Mouse (Mus musculus): Measurements from ENCODE around the gene Rubcn. TPM values are rescaled to one million over a fixed set of nuclear protein-coding genes. Genes with fewer than 3 reads are reported as not detected.
A peak's percentile ranks its signal among the peaks of the same experiment; 100 is the strongest.
"Not testable (repeated sequence)": the region's sequence is repeated elsewhere in the genome, so short reads cannot be mapped to it uniquely, and the experiment has no call there.

Rubcn gene
- polyA plus RNA-seq, 1 experiment from 2014 or later, result 12.4 TPM

DNA sequence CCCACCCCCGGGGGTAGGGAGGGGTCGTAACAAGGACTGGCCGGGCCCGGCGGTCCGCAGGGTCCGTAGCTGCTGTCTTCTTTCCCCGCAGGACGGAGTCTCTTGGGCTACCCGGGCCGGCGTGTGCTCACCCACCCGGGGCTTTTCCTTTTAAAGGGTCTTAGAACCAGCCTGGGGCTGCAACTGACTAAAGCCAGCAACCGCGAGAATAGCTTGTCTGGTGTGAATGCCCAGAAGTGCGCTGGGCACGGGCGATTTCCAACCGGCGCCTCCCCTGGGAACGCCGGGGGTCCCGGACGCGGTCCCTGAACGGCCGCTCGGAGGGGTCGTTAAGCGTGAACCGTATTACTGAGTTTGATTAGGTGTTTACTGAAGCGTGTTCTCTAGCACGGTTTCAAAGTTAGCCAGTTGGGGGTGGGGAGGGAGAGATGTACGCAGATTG, 612 bp upstream of the Rubcn start:
- WGBS, result under 1% methylated on average over 34 of the region's 34 CpGs
- H3K27me3 ChIP-seq (ENCODE audit: control insufficient read depth, insufficient read depth, low read length), result no peaks in the 10 kb centered on the region
- H3K4me2 ChIP-seq (ENCODE audit: low read depth, severe bottlenecking), result peak overlapping the region; percentile 81
- no peaks in the 10 kb centered on the region for H3K9me3 ChIP-seq (ENCODE audit: control insufficient read depth, low read length)
- no peaks in the 10 kb centered on the region for H3K36me3 ChIP-seq (ENCODE audit: control insufficient read depth, insufficient read depth, low read length)
- DNase-seq (ENCODE audit: low spot score), result peak; percentile 53
- peak; percentile 42; the same call in 1 of the 2 replicates for ATAC-seq (ENCODE audit: insufficient number of reproducible peaks, low FRiP score, low TSS enrichment, low read depth)
- peak overlapping the region; percentile 82 for H3K9ac ChIP-seq (ENCODE audit: low read length)
- H3K4me1 ChIP-seq (ENCODE audit: control insufficient read depth, insufficient read depth, low read length), result peaks cover 4% of the 10 kb centered on the region; the same call in 1 of the 2 replicates
- H3K4me3 ChIP-seq (ENCODE audit: low read depth, low read length), result peak overlapping the region; percentile 96
- H3K27ac ChIP-seq (replicated peaks; ENCODE audit: low read depth, low read length), result no peak overlapping the region; the same call in 1 of the 2 replicates

DNA sequence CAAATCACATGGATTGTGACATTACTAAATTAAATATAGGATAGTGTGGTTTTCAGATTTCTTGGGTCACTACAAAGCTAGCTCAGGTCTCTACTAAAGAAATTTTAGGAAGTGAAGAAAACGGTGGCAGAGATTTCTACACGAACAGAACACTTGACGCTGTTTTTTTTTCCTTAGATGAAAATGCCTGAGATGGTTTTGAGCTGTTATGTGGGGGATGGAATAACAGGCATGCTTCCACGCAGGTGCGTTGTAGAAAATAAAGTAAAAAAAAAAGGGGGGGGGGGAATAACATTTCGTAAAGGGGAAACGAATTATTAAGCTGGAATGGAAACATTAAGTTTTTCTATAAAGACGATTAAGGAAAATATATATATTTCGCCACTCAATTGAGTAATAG, 735 bp downstream of the Rubcn start:
- no peaks in the 10 kb centered on the region for H3K9me3 ChIP-seq (ENCODE audit: control insufficient read depth, low read length)
- H3K4me3 ChIP-seq (ENCODE audit: low read depth, low read length), result peak overlapping the region; percentile 96
- DNase-seq (ENCODE audit: low spot score) (no peak), ATAC-seq (ENCODE audit: insufficient number of reproducible peaks, low FRiP score, low TSS enrichment, low read depth) (no peak)
- peak overlapping the region; percentile 81 for H3K4me2 ChIP-seq (ENCODE audit: low read depth, severe bottlenecking)
- H3K36me3 ChIP-seq (ENCODE audit: control insufficient read depth, insufficient read depth, low read length), result no peaks in the 10 kb centered on the region
- H3K27me3 ChIP-seq (ENCODE audit: control insufficient read depth, insufficient read depth, low read length), result no peaks in the 10 kb centered on the region
- H3K9ac ChIP-seq (ENCODE audit: low read length), result no peak overlapping the region
- H3K4me1 ChIP-seq (ENCODE audit: control insufficient read depth, insufficient read depth, low read length), result peaks cover 4% of the 10 kb centered on the region; the same call in 1 of the 2 replicates
- 31% methylated on average over 9 of the region's 9 CpGs for WGBS
- H3K27ac ChIP-seq (replicated peaks; ENCODE audit: low read depth, low read length), result no peak overlapping the region

DNA sequence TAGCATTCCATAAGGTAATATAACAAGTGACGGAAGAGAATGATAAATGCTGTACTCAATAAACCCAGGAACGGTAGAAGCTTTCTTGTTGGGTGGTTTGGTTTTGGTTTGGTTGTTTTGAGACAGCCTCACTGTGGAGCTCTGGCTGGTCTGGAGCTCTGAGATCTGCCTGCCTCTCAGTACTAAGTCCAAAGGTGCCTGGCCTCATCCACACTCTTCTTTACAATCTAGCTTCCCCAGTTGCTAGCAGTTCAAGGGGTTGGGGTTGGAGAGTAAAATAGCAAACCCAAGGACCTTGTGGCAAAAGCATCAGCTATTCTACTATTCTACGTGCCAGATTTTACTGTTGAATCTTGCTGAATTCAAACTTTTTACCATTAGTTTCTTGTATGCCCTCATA, 1.7 kb downstream of the Rubcn start:
- no peak overlapping the region for H3K4me3 ChIP-seq (ENCODE audit: low read depth, low read length)
- H3K27ac ChIP-seq (replicated peaks; ENCODE audit: low read depth, low read length), result no peak overlapping the region
- H3K36me3 ChIP-seq (ENCODE audit: control insufficient read depth, insufficient read depth, low read length), result no peaks in the 10 kb centered on the region
- no peak overlapping the region for H3K9ac ChIP-seq (ENCODE audit: low read length)
- WGBS, result 94% methylated on average over 3 of the region's 3 CpGs
- H3K4me2 ChIP-seq (ENCODE audit: low read depth, severe bottlenecking), result no peak overlapping the region
- H3K27me3 ChIP-seq (ENCODE audit: control insufficient read depth, insufficient read depth, low read length), result no peaks in the 10 kb centered on the region
- no peaks in the 10 kb centered on the region for H3K9me3 ChIP-seq (ENCODE audit: control insufficient read depth, low read length)
- ATAC-seq (ENCODE audit: insufficient number of reproducible peaks, low FRiP score, low TSS enrichment, low read depth), result no peak
- peaks cover 4% of the 10 kb centered on the region; the same call in 1 of the 2 replicates for H3K4me1 ChIP-seq (ENCODE audit: control insufficient read depth, insufficient read depth, low read length)
- DNase-seq (ENCODE audit: low spot score), result no peak

DNA sequence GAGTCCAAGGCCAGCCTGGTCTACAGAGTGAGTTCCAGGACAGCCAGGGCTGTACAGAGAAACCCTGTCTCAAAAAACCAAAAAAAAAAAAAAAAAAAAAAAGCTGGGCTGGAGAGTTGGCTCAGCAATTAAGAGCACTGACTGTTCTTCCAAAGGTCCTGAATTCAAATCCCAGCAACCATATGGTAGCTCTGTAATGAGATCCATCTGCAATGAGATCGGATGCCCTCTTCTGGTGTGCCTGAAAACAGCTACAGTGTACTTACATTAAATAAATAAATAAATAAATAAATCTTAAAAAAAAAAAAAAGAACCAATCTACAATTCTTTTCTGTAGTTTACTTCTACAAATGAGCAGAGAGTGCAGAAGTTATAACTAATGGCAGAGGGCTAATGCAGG, 2.3 kb downstream of the Rubcn start:
- not testable (repeated sequence) for ATAC-seq (ENCODE audit: insufficient number of reproducible peaks, low FRiP score, low TSS enrichment, low read depth); H3K4me2 ChIP-seq (ENCODE audit: low read depth, severe bottlenecking); H3K9me3 ChIP-seq (ENCODE audit: control insufficient read depth, low read length); H3K27ac ChIP-seq (replicated peaks; ENCODE audit: low read depth, low read length); H3K27me3 ChIP-seq (ENCODE audit: control insufficient read depth, insufficient read depth, low read length); H3K36me3 ChIP-seq (ENCODE audit: control insufficient read depth, insufficient read depth, low read length); H3K4me3 ChIP-seq (ENCODE audit: low read depth, low read length); H3K9ac ChIP-seq (ENCODE audit: low read length); DNase-seq (ENCODE audit: low spot score); H3K4me1 ChIP-seq (ENCODE audit: control insufficient read depth, insufficient read depth, low read length)
- WGBS, result 64% methylated on average over 1 of the region's 1 CpGs

DNA sequence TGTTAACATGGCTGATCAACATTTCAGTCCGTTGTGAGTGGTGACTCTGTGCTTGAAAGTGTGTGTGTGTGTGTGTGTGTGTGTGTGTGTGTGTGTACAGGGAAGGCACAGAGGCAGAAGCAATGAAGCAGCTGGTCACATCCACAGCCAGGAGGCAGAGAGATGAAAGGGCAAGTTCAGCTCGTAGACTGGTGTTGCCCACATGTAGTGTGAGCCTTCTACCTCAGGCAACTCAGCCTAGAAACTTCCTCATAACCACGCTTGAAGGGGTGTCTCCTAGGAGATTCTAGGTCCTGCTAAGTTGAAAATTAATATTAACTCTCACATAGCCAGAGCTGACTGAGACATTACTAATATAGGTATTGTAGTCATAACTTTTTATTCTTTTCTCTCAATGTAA, 4.2 kb downstream of the Rubcn start:
- Histone ChIP-seq H3K4me1 (ENCODE audit: control insufficient read depth, insufficient read depth, low read length) (no peaks in the 10 kb centered on the region), H3K9ac (ENCODE audit: low read length) (no peak overlapping the region), H3K4me3 (ENCODE audit: low read depth, low read length) (no peak overlapping the region), H3K27ac (replicated peaks; ENCODE audit: low read depth, low read length) (no peak overlapping the region), H3K36me3 (ENCODE audit: control insufficient read depth, insufficient read depth, low read length) (no peaks in the 10 kb centered on the region), H3K9me3 (ENCODE audit: control insufficient read depth, low read length) (no peaks in the 10 kb centered on the region), H3K27me3 (ENCODE audit: control insufficient read depth, insufficient read depth, low read length) (no peaks in the 10 kb centered on the region), H3K4me2 (ENCODE audit: low read depth, severe bottlenecking) (no peak overlapping the region)
- no peak for ATAC-seq (ENCODE audit: insufficient number of reproducible peaks, low FRiP score, low TSS enrichment, low read depth)
- 65% methylated on average over 3 of the region's 3 CpGs for WGBS
- no peak for DNase-seq (ENCODE audit: low spot score)

DNA sequence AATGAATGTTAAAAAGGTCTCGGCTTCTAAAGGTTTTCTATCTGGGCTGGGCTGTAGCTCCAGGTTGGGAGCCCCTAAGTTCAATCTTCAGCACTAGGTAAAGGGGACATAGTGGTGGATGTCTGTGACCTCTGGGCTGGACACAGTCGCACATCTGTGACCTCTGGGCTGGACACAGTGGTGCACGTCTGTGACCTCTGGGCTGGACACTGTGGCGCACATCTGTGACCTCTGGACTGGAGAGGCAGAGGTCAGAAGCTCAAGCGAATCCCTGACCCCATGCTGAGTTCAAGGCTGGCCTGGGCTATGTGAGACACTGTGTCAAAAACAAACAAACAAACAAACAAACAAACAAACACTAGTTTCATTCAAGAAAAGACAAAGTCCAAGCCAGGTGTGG, 7.3 kb downstream of the Rubcn start:
- Histone ChIP-seq H3K4me3 (ENCODE audit: low read depth, low read length) (no peak overlapping the region), H3K9ac (ENCODE audit: low read length) (no peak overlapping the region), H3K4me1 (ENCODE audit: control insufficient read depth, insufficient read depth, low read length) (0 out of 2 replicates have a peak, but pooled peaks cover 2% of the 10 kb centered on the region), H3K27ac (replicated peaks; ENCODE audit: low read depth, low read length) (no peak overlapping the region), H3K4me2 (ENCODE audit: low read depth, severe bottlenecking) (no peak overlapping the region), H3K9me3 (ENCODE audit: control insufficient read depth, low read length) (no peaks in the 10 kb centered on the region), H3K27me3 (ENCODE audit: control insufficient read depth, insufficient read depth, low read length) (no peaks in the 10 kb centered on the region), H3K36me3 (ENCODE audit: control insufficient read depth, insufficient read depth, low read length) (no peaks in the 10 kb centered on the region)
- no peak for ATAC-seq (ENCODE audit: insufficient number of reproducible peaks, low FRiP score, low TSS enrichment, low read depth)
- no peak for DNase-seq (ENCODE audit: low spot score)
- 75% methylated on average over 5 of the region's 5 CpGs for WGBS

GRCm38 (mm10) chr16:32867919-32868552, 9.5 kb downstream of the Rubcn start:
- Histone ChIP-seq H3K36me3 (ENCODE audit: control insufficient read depth, insufficient read depth, low read length) (no peaks in the 10 kb centered on the region), H3K9ac (ENCODE audit: low read length) (peak overlapping the region; percentile 76), H3K4me3 (ENCODE audit: low read depth, low read length) (peak overlapping the region; percentile 89), H3K4me1 (ENCODE audit: control insufficient read depth, insufficient read depth, low read length) (0 out of 2 replicates have a peak, but pooled peaks cover 2% of the 10 kb centered on the region), H3K9me3 (ENCODE audit: control insufficient read depth, low read length) (no peaks in the 10 kb centered on the region), H3K27ac (replicated peaks; ENCODE audit: low read depth, low read length) (no peak overlapping the region), H3K4me2 (ENCODE audit: low read depth, severe bottlenecking) (peak overlapping the region; percentile 92), H3K27me3 (ENCODE audit: control insufficient read depth, insufficient read depth, low read length) (no peaks in the 10 kb centered on the region)
- WGBS, result under 1% methylated on average over 35 of the region's 35 CpGs
- DNase-seq (ENCODE audit: low spot score) (peak; percentile 91), ATAC-seq (ENCODE audit: insufficient number of reproducible peaks, low FRiP score, low TSS enrichment, low read depth) (peak; percentile 97)

DNA sequence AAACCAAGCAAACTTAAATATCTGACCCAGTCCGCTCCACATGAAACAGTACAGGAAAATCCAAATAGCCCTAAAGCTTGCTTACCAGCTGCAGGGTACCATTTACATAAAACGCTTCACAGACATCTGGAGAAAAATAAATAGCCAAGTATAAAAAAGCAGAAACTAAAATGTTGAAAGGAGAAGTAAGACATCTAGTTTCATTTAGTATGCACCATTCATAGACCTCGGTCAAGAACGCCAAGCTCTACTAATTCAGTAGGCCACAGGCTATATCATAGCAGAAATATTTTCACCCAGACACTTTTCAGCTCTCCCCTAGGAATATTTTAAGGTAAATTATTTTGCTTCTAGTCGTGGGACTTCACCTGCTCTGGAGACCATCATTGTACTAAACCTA, 10.9 kb downstream of the Rubcn start:
- no peaks in the 10 kb centered on the region for H3K9me3 ChIP-seq (ENCODE audit: control insufficient read depth, low read length)
- H3K4me2 ChIP-seq (ENCODE audit: low read depth, severe bottlenecking), result no peak overlapping the region
- no peaks in the 10 kb centered on the region for H3K36me3 ChIP-seq (ENCODE audit: control insufficient read depth, insufficient read depth, low read length)
- DNase-seq (ENCODE audit: low spot score) (no peak), ATAC-seq (ENCODE audit: insufficient number of reproducible peaks, low FRiP score, low TSS enrichment, low read depth) (no peak)
- H3K27ac ChIP-seq (replicated peaks; ENCODE audit: low read depth, low read length), result no peak overlapping the region
- WGBS, result 89% methylated on average over 5 of the region's 5 CpGs
- H3K4me1 ChIP-seq (ENCODE audit: control insufficient read depth, insufficient read depth, low read length), result 0 out of 2 replicates have a peak, but pooled peaks cover 2% of the 10 kb centered on the region
- no peak overlapping the region for H3K9ac ChIP-seq (ENCODE audit: low read length)
- H3K4me3 ChIP-seq (ENCODE audit: low read depth, low read length), result no peak overlapping the region
- no peaks in the 10 kb centered on the region for H3K27me3 ChIP-seq (ENCODE audit: control insufficient read depth, insufficient read depth, low read length)

GRCm38 (mm10) chr16:32865401-32865800, 12.2 kb downstream of the Rubcn start:
- no peaks in the 10 kb centered on the region for H3K36me3 ChIP-seq (ENCODE audit: control insufficient read depth, insufficient read depth, low read length)
- DNase-seq (ENCODE audit: low spot score) (no peak), ATAC-seq (ENCODE audit: insufficient number of reproducible peaks, low FRiP score, low TSS enrichment, low read depth) (no peak)
- 0 out of 2 replicates have a peak, but pooled peaks cover 2% of the 10 kb centered on the region for H3K4me1 ChIP-seq (ENCODE audit: control insufficient read depth, insufficient read depth, low read length)
- H3K27ac ChIP-seq (replicated peaks; ENCODE audit: low read depth, low read length), result no peak overlapping the region
- no peaks in the 10 kb centered on the region for H3K27me3 ChIP-seq (ENCODE audit: control insufficient read depth, insufficient read depth, low read length)
- WGBS, result 95% methylated on average over 4 of the region's 4 CpGs
- H3K9ac ChIP-seq (ENCODE audit: low read length), result no peak overlapping the region
- no peak overlapping the region for H3K4me2 ChIP-seq (ENCODE audit: low read depth, severe bottlenecking)
- H3K4me3 ChIP-seq (ENCODE audit: low read depth, low read length), result no peak overlapping the region
- H3K9me3 ChIP-seq (ENCODE audit: control insufficient read depth, low read length), result no peaks in the 10 kb centered on the region

Measured in limb, embryonic 11.5 days (tissue).